Mouse (Mus musculus) lung, postnatal 0 days (tissue): ENCODE measurements around the gene Nrg4. TPM values are rescaled to one million over a fixed set of nuclear protein-coding genes. Genes with fewer than 3 reads are reported as not detected.
A peak's percentile ranks its signal among the peaks of the same experiment; 100 is the strongest.

Source experiments
- ATAC-seq: fragments of 200-750 bp; cut with Nextera tagmentation; 2 replicates; pipeline ENCODE4 v1.8.0; 2017; ENCODE audit warnings: moderate library complexity
- DNase-seq: peaks from one replicate; pipeline ENCODE4 v3.0.0-alpha.2; 2016; ENCODE audit warnings: low spot score
- H3K27ac ChIP-seq: fragments of 300-500 bp; sonication (generic); 2 replicates; pipeline ENCODE4 v1.5.1; 2014; ENCODE audit warnings: antibody characterized with exemption, mild to moderate bottlenecking, low read length, mixed read lengths
- H3K27me3 ChIP-seq: fragments of 300-500 bp; sonication (generic); replicated peaks from 2 replicates; pipeline ENCODE4 v1.6.1; 2014; ENCODE audit warnings: low read length, mixed read lengths; ENCODE audit not compliant: insufficient read depth
- H3K36me3 ChIP-seq: fragments of 300-500 bp; sonication (generic); 2 replicates; pipeline ENCODE4 v1.6.1; 2014; ENCODE audit warnings: low read length, mixed read lengths; ENCODE audit not compliant: insufficient read depth
- H3K4me1 ChIP-seq: fragments of 300-500 bp; sonication (generic); 2 replicates; pipeline ENCODE4 v1.6.1; 2014; ENCODE audit warnings: antibody characterized with exemption, low read depth, low read length, mixed read lengths; ENCODE audit not compliant: insufficient read depth
- H3K4me2 ChIP-seq: fragments of 300-500 bp; sonication (generic); replicated peaks from 2 replicates; pipeline ENCODE4 v1.6.1; 2014; ENCODE audit warnings: low read depth, mild to moderate bottlenecking, low read length, moderate library complexity, mixed read lengths
- H3K4me3 ChIP-seq: fragments of 300-500 bp; sonication (generic); 2 replicates; pipeline ENCODE4 v1.5.1; 2014; ENCODE audit warnings: low read depth, low read length
- H3K9ac ChIP-seq: fragments of 300-500 bp; sonication (generic); replicated peaks from 2 replicates; pipeline ENCODE4 v1.6.1; 2014; ENCODE audit warnings: low read depth, mild to moderate bottlenecking
- H3K9me3 ChIP-seq: fragments of 300-500 bp; sonication (generic); 2 replicates; pipeline ENCODE4 v1.6.1; 2016; ENCODE audit warnings: low read length, mixed read lengths
- CTCF ChIP-seq: IDR thresholded peaks from 2 replicates; pipeline ENCODE4 v1.5.1; 2016; ENCODE audit warnings: antibody characterized with exemption, mild to moderate bottlenecking
- EP300 ChIP-seq: IDR thresholded peaks from 2 replicates; pipeline ENCODE4 v1.6.1; 2016; ENCODE audit warnings: antibody characterized with exemption, mild to moderate bottlenecking, control low read depth
- whole genome bisulfite sequencing: fragments of 180-500 bp; shearing (Covaris S2); extraction: QIAGEN DNeasy Blood & Tissue Kit; methylation state at CpG from one replicate; pipeline ENCODE4 v1.1.7; 2014; 5-methylcytosine and 5-hydroxymethylcytosine counted together
- polyA plus RNA-seq: library from polyadenylated mRNA; unstranded; fragments of >200 nt; fragmentation: Nextera tagmentation; extraction: Ambion mirVana; gene quantifications from 2 replicates; pipeline ENCODE4 v1.2.1, GENCODE M21; 2015

The Nrg4 gene
- polyA plus RNA-seq: 1.2 and 1.4 TPM in 2 replicates

- H3K36me3 ChIP-seq: no peaks in the 10 kb centered on the region
- H3K27ac ChIP-seq: no peak within 1 kb of the TSS
- no peaks in the 10 kb centered on the region for H3K9me3 ChIP-seq
- H3K27me3 ChIP-seq: 0 out of 2 replicates have a peak, but pooled peaks cover 11% of the 10 kb centered on the region
- WGBS: 1% methylated on average over 49 of the region's 82 CpGs
- peak within 1 kb of the TSS; percentile 67 for H3K4me3 ChIP-seq
- no peak within 1 kb of the TSS; the same call in 1 of the 2 replicates for H3K9ac ChIP-seq
- DNase-seq (peak; percentile 79), ATAC-seq (peak; percentile 90)
- H3K4me1 ChIP-seq: peaks cover 5% of the 10 kb centered on the region; the same call in 1 of the 2 replicates
- no peak for TF ChIP-seq EP300
- no peak for TF ChIP-seq CTCF
- peak within 1 kb of the TSS; percentile 97 for H3K4me2 ChIP-seq
These were observed at the start of gene Nrg4, which contains the start of gene Tmem266 for GRCm38 (mm10) chr9:55326515-55327233. Gene Nrg4 (minus strand): TSS chr9:55326844. Gene Tmem266 (plus strand): TSS chr9:55326913.

DNA sequence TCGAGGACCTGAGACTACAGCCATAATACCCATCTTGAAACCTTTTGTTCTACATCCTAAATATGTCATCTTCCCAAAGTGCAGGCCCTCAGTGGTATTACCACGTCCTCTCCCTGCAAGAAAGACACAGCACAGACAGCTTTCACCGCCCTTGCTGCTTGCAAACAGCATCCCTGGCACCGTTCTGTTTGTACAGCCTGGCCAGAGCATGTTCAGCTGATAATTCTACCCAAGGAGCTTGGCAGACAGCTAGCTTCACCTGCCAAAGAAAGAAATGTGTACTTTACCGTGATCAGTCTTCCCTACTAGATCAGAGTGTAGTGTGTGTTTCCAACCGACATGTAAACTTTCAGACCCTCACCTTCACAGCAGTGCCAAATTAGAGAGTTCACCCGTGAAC lies 45.3 kb upstream of the Nrg4 start:
- Histone ChIP-seq H3K4me3 (no peak overlapping the region), H3K36me3 (no peaks in the 10 kb centered on the region), H3K27me3 (no peaks in the 10 kb centered on the region), H3K4me1 (no peaks in the 10 kb centered on the region), H3K4me2 (no peak overlapping the region), H3K27ac (no peak overlapping the region), H3K9ac (no peak overlapping the region), H3K9me3 (no peaks in the 10 kb centered on the region)
- no peak for TF ChIP-seq CTCF
- 58% methylated on average over 7 of the region's 7 CpGs for WGBS
- DNase-seq (no peak), ATAC-seq (no peak)

DNA sequence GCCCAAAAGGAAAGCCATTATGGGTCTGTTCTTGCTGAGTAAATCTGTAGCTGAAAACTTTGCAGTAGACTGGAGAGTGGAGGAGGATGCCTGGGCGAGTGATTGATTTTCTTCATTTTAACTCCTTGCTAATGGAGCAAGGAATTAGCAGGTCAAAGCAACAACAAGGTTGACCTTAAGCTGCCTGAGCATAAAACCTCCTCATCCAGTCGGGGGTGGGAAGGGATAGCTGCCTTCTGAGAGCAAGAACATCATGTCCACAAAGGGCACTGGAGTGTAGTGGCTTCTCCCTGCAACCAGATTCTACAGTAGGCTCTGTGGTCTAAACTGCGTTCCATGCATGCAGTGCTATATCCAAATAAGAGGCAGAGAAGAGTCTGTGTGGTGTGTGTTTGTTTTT lies 41.4 kb upstream of the Nrg4 start:
- Histone ChIP-seq H3K4me2 (no peak overlapping the region), H3K9me3 (no peaks in the 10 kb centered on the region), H3K36me3 (no peaks in the 10 kb centered on the region), H3K27ac (no peak overlapping the region), H3K9ac (no peak overlapping the region), H3K4me1 (no peaks in the 10 kb centered on the region), H3K27me3 (no peaks in the 10 kb centered on the region), H3K4me3 (no peak overlapping the region)
- WGBS: 47% methylated on average over 3 of the region's 3 CpGs
- ATAC-seq (no peak), DNase-seq (no peak)
- TF ChIP-seq EP300 (no peak), CTCF (no peak)

GRCm38 (mm10) chr9:55363707-55364106 lies 37.1 kb upstream of the Nrg4 start:
- H3K36me3 ChIP-seq: no peaks in the 10 kb centered on the region
- H3K9me3 ChIP-seq: no peaks in the 10 kb centered on the region
- no peak for ATAC-seq
- no peaks in the 10 kb centered on the region for H3K27me3 ChIP-seq
- H3K4me2 ChIP-seq: no peak overlapping the region
- no peaks in the 10 kb centered on the region for H3K4me1 ChIP-seq
- H3K9ac ChIP-seq: no peak overlapping the region
- H3K4me3 ChIP-seq: no peak overlapping the region
- no peak overlapping the region for H3K27ac ChIP-seq
- DNase-seq: no peak
- TF ChIP-seq CTCF (no peak), EP300 (no peak)

- H3K36me3 ChIP-seq: no peaks in the 10 kb centered on the region
- H3K9me3 ChIP-seq: no peaks in the 10 kb centered on the region
- TF ChIP-seq CTCF (no peak), EP300 (no peak)
- no peak overlapping the region for H3K4me3 ChIP-seq
- H3K4me2 ChIP-seq: no peak overlapping the region
- WGBS: 27% methylated on average over 5 of the region's 5 CpGs
- no peaks in the 10 kb centered on the region for H3K4me1 ChIP-seq
- H3K27me3 ChIP-seq: no peaks in the 10 kb centered on the region
- H3K9ac ChIP-seq: no peak overlapping the region
- ATAC-seq (peak; percentile 48), DNase-seq (peak; percentile 55)
- no peak overlapping the region for H3K27ac ChIP-seq
These were observed 35.3 kb upstream of the Nrg4 start for GRCm38 (mm10) chr9:55361969-55362368.

DNA sequence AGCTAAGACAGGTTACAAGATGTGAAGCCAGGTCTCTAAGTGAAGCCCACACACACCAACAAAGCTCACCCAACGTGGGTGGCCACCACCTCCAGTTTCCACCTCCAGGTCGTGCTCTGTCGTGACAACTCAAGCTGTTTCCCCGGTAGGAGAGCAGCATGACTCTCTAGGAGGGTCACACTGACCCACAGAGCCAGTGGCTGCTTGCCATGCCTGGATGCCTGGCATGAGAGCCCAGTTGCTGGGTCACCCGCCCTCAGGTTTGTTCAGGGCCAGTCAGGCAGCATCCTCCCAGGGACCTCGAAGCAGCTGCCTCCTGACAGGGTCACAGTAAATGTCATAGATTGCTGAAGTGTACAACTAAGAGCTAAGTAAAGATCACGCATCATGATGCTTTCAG lies 34.2 kb upstream of the Nrg4 start:
- Histone ChIP-seq H3K4me3 (no peak overlapping the region), H3K9me3 (no peaks in the 10 kb centered on the region), H3K4me2 (no peak overlapping the region), H3K9ac (no peak overlapping the region), H3K4me1 (no peaks in the 10 kb centered on the region), H3K36me3 (no peaks in the 10 kb centered on the region), H3K27ac (no peak overlapping the region), H3K27me3 (no peaks in the 10 kb centered on the region)
- TF ChIP-seq CTCF: no peak
- TF ChIP-seq EP300: no peak
- 49% methylated on average over 7 of the region's 7 CpGs for WGBS
- ATAC-seq: no peak
- DNase-seq: no peak

DNA sequence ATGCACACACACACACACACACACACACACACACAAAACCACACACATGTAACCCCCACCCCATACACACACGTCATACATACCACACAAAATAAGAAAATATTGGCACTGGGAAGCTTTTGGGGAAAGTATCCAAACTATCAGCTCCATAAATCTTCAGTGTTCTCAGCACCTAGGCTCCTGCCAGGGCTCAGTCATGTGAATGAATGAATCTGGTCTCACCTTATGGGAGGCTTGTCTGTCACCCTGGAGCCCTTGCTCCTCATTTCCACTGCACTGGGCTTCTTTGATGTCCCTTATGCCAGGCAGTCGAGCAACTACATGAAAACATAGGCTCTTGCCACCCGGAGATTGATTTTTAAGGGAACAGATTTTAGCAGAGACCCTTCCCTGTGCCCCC lies 33.7 kb upstream of the Nrg4 start:
- Histone ChIP-seq H3K4me3 (no peak overlapping the region), H3K27ac (no peak overlapping the region), H3K36me3 (no peaks in the 10 kb centered on the region), H3K9me3 (no peaks in the 10 kb centered on the region), H3K9ac (no peak overlapping the region), H3K27me3 (no peaks in the 10 kb centered on the region), H3K4me2 (no peak overlapping the region), H3K4me1 (no peaks in the 10 kb centered on the region)
- ATAC-seq (no peak), DNase-seq (no peak)
- TF ChIP-seq CTCF (no peak), EP300 (no peak)
- WGBS: 57% methylated on average over 3 of the region's 3 CpGs
